Mouse (Mus musculus): ENCODE measurements around the gene Ccdc146. TPM values are rescaled to one million over a fixed set of nuclear protein-coding genes. Genes with fewer than 3 reads are reported as not detected.
"Not testable (repeated sequence)": the region's sequence is repeated elsewhere in the genome, so short reads cannot be mapped to it uniquely, and the experiment has no call there.

Ccdc146 gene
- total RNA-seq, 2 experiments from 2014 or later, result 1.5 to 1.6 TPM

- DNase-seq, result no peak
- intact Hi-C loops (cut with DNase I; ENCODE audit: low total_unique reads), result no loop called here
Observed at GRCm38 (mm10) chr5:21358648-21359047, 65.8 kb downstream of the Ccdc146 start.

GRCm38 (mm10) chr5:21351678-21352077 is 72.8 kb downstream of the Ccdc146 start:
- DNase-seq, result no peak
- intact Hi-C loops (cut with DNase I; ENCODE audit: low total_unique reads), result no loop called here

GRCm38 (mm10) chr5:21348366-21348765 is 76.1 kb downstream of the Ccdc146 start:
- peak; percentile 17 for DNase-seq
- intact Hi-C loops (cut with DNase I; ENCODE audit: low total_unique reads), result no loop called here

GRCm38 (mm10) chr5:21342265-21342664 is 82.2 kb downstream of the Ccdc146 start:
- DNase-seq; intact Hi-C loops (cut with DNase I; ENCODE audit: low total_unique reads): not testable (repeated sequence)

- intact Hi-C loops (cut with DNase I; ENCODE audit: low total_unique reads), result no loop called here
- no peak for DNase-seq
Observed at GRCm38 (mm10) chr5:21332119-21332518, 92.4 kb downstream of the Ccdc146 start.

- no peak for DNase-seq
- intact Hi-C loops (cut with DNase I; ENCODE audit: low total_unique reads), result no loop called here
Observed at GRCm38 (mm10) chr5:21331656-21332055, 92.8 kb downstream of the Ccdc146 start.

- intact Hi-C loops (cut with DNase I; ENCODE audit: low total_unique reads), result loop anchor here (5.0 kb wide), 1 partner anchor 92 kb away; the partner anchor contains the start of genes Ccdc146 and Fam185a
- DNase-seq, result no peak
Observed at GRCm38 (mm10) chr5:21329672-21330665, 94.5 kb downstream of the Ccdc146 start.

- DNase-seq, result no peak
- intact Hi-C loops (cut with DNase I; ENCODE audit: low total_unique reads), result loop anchor here (5.0 kb wide), 1 partner anchor 94 kb away; the partner anchor contains the start of genes Ccdc146 and Fam185a
Observed at GRCm38 (mm10) chr5:21328560-21328959, 95.9 kb downstream of the Ccdc146 start.

GRCm38 (mm10) chr5:21326494-21326893 is 98.0 kb downstream of the Ccdc146 start:
- DNase-seq, result peak; percentile 48
- intact Hi-C loops (cut with DNase I; ENCODE audit: low total_unique reads), result loop anchor here (5.0 kb wide), 1 partner anchor 96 kb away; the partner anchor contains the start of genes Ccdc146 and Fam185a

GRCm38 (mm10) chr5:21320138-21320537 is 104.3 kb downstream of the Ccdc146 start:
- DNase-seq, result no peak
- intact Hi-C loops (cut with DNase I; ENCODE audit: low total_unique reads), result no loop called here

GRCm38 (mm10) chr5:21314696-21315095 is 109.8 kb downstream of the Ccdc146 start:
- intact Hi-C loops (cut with DNase I; ENCODE audit: low total_unique reads), result no loop called here
- DNase-seq, result no peak

GRCm38 (mm10) chr5:21307165-21307564 is 117.3 kb downstream of the Ccdc146 start:
- intact Hi-C loops (cut with DNase I; ENCODE audit: low total_unique reads), result no loop called here
- no peak for DNase-seq

- no peak for DNase-seq
- intact Hi-C loops (cut with DNase I; ENCODE audit: low total_unique reads), result no loop called here
Observed at GRCm38 (mm10) chr5:21301011-21301410, 123.5 kb downstream of the Ccdc146 start.

GRCm38 (mm10) chr5:21300058-21300457 is 124.4 kb downstream of the Ccdc146 start:
- DNase-seq, result no peak
- intact Hi-C loops (cut with DNase I; ENCODE audit: low total_unique reads), result no loop called here

GRCm38 (mm10) chr5:21299076-21299755 is 125.3 kb downstream of the Ccdc146 start:
- no peak for DNase-seq
- intact Hi-C loops (cut with DNase I; ENCODE audit: low total_unique reads), result no loop called here

GRCm38 (mm10) chr5:21295683-21296082 is 128.8 kb downstream of the Ccdc146 start:
- intact Hi-C loops (cut with DNase I; ENCODE audit: low total_unique reads), result no loop called here
- no peak for DNase-seq

GRCm38 (mm10) chr5:21290594-21290993 is 133.9 kb downstream of the Ccdc146 start:
- intact Hi-C loops (cut with DNase I; ENCODE audit: low total_unique reads), result no loop called here
- DNase-seq, result no peak

GRCm38 (mm10) chr5:21288658-21289435 is 135.6 kb downstream of the Ccdc146 start:
- intact Hi-C loops (cut with DNase I; ENCODE audit: low total_unique reads), result no loop called here
- no peak for DNase-seq

GRCm38 (mm10) chr5:21283356-21284062 is 141.0 kb downstream of the Ccdc146 start:
- intact Hi-C loops (cut with DNase I; ENCODE audit: low total_unique reads), result no loop called here

More at GRCm38 (mm10) chr5:21283356-21284062, 141.0 kb downstream of the Ccdc146 start:
- no peak for DNase-seq
